Mouse (Mus musculus) midbrain, embryonic 14.5 days (tissue): ENCODE results near the gene Mrgprh. TPM values are rescaled to one million over a fixed set of nuclear protein-coding genes. Genes with fewer than 3 reads are reported as not detected.

Experiments
- ATAC-seq: fragments of 200-750 bp; cut with Nextera tagmentation; 2 replicates; pipeline ENCODE4 v1.8.0; 2017; ENCODE audit warnings: moderate number of reproducible peaks, moderate library complexity; ENCODE audit not compliant: low FRiP score, low TSS enrichment
- DNase-seq: peaks from one replicate; pipeline ENCODE4 v3.0.0-alpha.2; 2015
- H3K27ac ChIP-seq: fragments of 300-500 bp; sonication (generic); replicated peaks from 2 replicates; pipeline ENCODE4 v1.5.1; 2014; ENCODE audit warnings: mild to moderate bottlenecking, low read depth, low read length, moderate library complexity
- H3K27me3 ChIP-seq: fragments of 300-500 bp; sonication (generic); 2 replicates; pipeline ENCODE4 v1.6.1; 2014; ENCODE audit warnings: low read length, control low read depth, mixed read lengths; ENCODE audit not compliant: control insufficient read depth, insufficient read depth
- H3K36me3 ChIP-seq: fragments of 300-500 bp; sonication (generic); 2 replicates; pipeline ENCODE4 v1.6.1; 2014; ENCODE audit warnings: low read length, control low read depth; ENCODE audit not compliant: control insufficient read depth, insufficient read depth
- H3K4me1 ChIP-seq: fragments of 300-500 bp; sonication (generic); 2 replicates; pipeline ENCODE4 v1.6.1; 2014; ENCODE audit warnings: mild to moderate bottlenecking, antibody characterized with exemption, low read length, control low read depth; ENCODE audit not compliant: control insufficient read depth, insufficient read depth
- H3K4me2 ChIP-seq: fragments of 300-500 bp; sonication (generic); 2 replicates; pipeline ENCODE4 v1.6.1; 2014; ENCODE audit warnings: mild to moderate bottlenecking, low read length, moderate library complexity
- H3K4me3 ChIP-seq: fragments of 300-500 bp; sonication (generic); replicated peaks from 2 replicates; pipeline ENCODE4 v1.5.1; 2014; ENCODE audit warnings: low read depth, low read length
- H3K9ac ChIP-seq: fragments of 300-500 bp; sonication (generic); replicated peaks from 2 replicates; pipeline ENCODE4 v1.6.1; 2014; ENCODE audit warnings: mild to moderate bottlenecking, low read length, moderate library complexity
- H3K9me3 ChIP-seq: fragments of 300-500 bp; sonication (generic); 2 replicates; pipeline ENCODE4 v1.6.1; 2016; ENCODE audit warnings: low read length, control low read depth, mixed read lengths; ENCODE audit not compliant: control insufficient read depth
- WGBS: fragments of 180-500 bp; shearing (Covaris S2); extraction: QIAGEN DNeasy Blood & Tissue Kit; methylation state at CpG from one replicate; pipeline ENCODE4 v1.1.7; 2014; 5-methylcytosine and 5-hydroxymethylcytosine counted together
- polyA plus RNA-seq: library from polyadenylated mRNA; unstranded; fragments of >200 nt; fragmentation: Nextera tagmentation; extraction: Ambion mirVana; gene quantifications from 2 replicates; pipeline ENCODE4 v1.2.1, GENCODE M21; 2014

Gene Mrgprh
- polyA plus RNA-seq, 1 experiment from 2014 or later, result not detected

DNA sequence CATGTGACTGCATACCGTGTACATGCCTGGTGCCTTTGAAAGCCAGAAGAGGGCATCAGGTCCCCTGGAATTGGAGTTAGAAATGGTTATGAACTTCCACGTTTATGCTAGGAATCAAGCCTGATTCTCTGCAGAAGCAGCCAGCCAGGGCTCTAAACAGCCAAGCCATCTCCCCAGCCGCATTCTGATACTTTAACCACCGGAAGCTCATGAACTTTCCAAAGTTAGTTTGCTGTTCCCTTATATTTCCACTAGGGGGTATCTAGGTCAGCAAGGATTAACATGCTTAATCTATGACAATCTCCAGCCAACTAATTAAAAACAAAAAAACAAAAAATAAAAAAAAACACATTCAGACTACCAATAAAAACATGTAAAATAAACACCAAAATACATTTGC lies 17.8 kb upstream of the Mrgprh start:
- no peak overlapping the region for H3K4me3 ChIP-seq
- no peaks in the 10 kb centered on the region for H3K27me3 ChIP-seq
- no peaks in the 10 kb centered on the region for H3K9me3 ChIP-seq
- no peak overlapping the region for H3K9ac ChIP-seq
- WGBS, result 48% methylated on average over 4 of the region's 4 CpGs
- H3K4me1 ChIP-seq, result no peaks in the 10 kb centered on the region
- H3K27ac ChIP-seq, result no peak overlapping the region
- no peak overlapping the region for H3K4me2 ChIP-seq
- H3K36me3 ChIP-seq, result no peaks in the 10 kb centered on the region
- ATAC-seq (no peak), DNase-seq (peak; percentile 34)

DNA sequence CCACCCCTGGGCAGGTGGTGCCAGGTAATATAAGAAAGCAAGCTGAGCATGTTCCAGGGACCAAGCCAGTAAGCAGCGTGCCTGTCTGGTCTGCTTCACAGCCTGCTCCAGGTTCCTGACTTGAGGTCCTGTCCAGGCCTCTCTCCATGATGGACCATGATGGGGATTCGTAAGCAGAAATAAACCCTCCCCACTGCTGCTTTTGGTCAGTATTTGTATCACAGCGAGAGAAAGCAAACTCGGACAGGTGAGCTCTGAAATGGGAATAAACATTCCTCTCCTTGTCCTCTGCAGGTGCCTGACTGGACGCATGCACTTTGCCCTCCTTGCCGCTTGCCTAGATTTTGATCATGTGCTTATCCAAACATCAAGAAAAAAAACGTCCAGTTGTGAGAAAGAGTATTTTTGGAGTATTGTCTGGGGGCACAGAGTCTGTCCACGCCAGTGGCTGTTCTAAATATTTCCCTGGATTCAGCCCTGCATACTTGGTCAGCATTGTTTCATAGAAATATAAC lies 16.8 kb upstream of the Mrgprh start:
- no peaks in the 10 kb centered on the region for H3K36me3 ChIP-seq
- ATAC-seq, result no peak
- 80% methylated on average over 8 of the region's 8 CpGs for WGBS

DNA sequence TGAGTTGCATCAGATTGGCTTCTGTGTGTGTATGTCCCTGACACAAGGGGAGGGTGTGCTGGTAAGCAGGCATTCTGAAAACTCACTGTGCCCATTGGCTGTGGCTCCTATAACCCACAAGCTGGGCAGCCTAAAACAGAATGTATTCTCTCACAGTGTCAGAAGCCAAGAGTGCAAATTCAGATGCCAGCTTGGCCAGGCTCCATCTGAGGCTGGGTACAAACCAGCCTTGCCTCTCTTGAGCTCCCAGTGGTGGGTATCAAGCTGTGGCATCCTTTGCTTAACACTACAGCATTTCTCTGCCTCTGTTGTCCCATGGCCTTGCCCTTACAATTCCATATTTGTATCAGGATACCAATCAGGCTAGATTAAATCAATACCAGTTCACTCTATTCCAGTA lies 11.7 kb upstream of the Mrgprh start:
- Histone ChIP-seq H3K9ac (no peak overlapping the region), H3K9me3 (no peaks in the 10 kb centered on the region), H3K27ac (no peak overlapping the region), H3K4me1 (no peaks in the 10 kb centered on the region), H3K36me3 (no peaks in the 10 kb centered on the region), H3K27me3 (no peaks in the 10 kb centered on the region), H3K4me3 (no peak overlapping the region), H3K4me2 (no peak overlapping the region)
- no peak for ATAC-seq
- DNase-seq, result no peak

More for the DNA sequence above, 16.8 kb upstream of the Mrgprh start:
- no peaks in the 10 kb centered on the region for H3K27me3 ChIP-seq
- no peak overlapping the region for H3K4me2 ChIP-seq
- H3K9me3 ChIP-seq, result no peaks in the 10 kb centered on the region
- no peaks in the 10 kb centered on the region for H3K4me1 ChIP-seq
- H3K27ac ChIP-seq, result no peak overlapping the region
- no peak for DNase-seq
- H3K9ac ChIP-seq, result no peak overlapping the region
- no peak overlapping the region for H3K4me3 ChIP-seq

DNA sequence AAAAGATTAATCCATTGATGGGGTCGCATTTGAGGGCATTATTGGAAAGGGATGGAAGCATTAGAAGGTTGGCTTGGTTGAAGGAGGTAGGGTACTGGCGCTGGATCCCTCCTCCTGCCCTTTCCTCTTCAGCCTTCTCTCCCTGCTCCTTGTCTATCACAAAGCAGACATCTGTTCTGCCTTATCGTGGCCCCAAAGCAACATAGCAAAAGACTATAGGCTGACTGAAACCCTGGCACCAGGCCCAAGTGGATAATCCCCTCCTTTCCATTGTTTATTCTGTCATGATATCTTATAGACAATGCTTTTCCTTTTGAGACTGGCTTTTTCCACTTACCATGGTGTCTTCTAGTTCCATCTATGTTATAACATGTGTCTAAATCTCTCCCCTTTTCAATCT lies 10.4 kb upstream of the Mrgprh start:
- DNase-seq, result peak; percentile 10
- Histone ChIP-seq H3K4me3 (no peak overlapping the region), H3K36me3 (no peaks in the 10 kb centered on the region), H3K9me3 (no peaks in the 10 kb centered on the region), H3K9ac (no peak overlapping the region), H3K27ac (no peak overlapping the region), H3K27me3 (no peaks in the 10 kb centered on the region), H3K4me2 (no peak overlapping the region), H3K4me1 (no peaks in the 10 kb centered on the region)
- 47% methylated on average over 3 of the region's 3 CpGs for WGBS
- no peak for ATAC-seq

DNA sequence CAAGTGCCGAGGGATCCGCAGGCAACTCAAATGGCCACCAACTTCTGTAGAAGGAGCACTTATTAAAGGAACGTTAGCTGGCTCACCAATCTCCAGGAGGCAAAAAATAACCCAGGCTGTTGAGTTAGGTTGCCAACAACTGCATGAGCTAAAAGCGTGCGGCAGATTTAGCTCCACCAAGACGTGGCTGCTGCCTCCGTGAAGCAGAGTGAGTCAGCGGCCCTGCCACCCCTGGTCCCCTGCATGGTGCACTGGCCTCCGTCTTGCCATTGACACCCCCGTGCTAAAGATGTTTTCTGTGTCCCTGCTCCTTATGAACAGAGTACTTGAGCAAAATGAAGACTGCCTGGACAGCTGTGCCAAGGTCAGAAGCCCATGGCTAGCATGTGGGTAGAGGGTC lies 9.0 kb upstream of the Mrgprh start:
- Histone ChIP-seq H3K4me3 (no peak overlapping the region), H3K4me1 (no peaks in the 10 kb centered on the region), H3K27ac (no peak overlapping the region), H3K27me3 (no peaks in the 10 kb centered on the region), H3K4me2 (no peak overlapping the region), H3K9ac (no peak overlapping the region), H3K9me3 (no peaks in the 10 kb centered on the region), H3K36me3 (no peaks in the 10 kb centered on the region)
- WGBS, result 86% methylated on average over 10 of the region's 10 CpGs
- ATAC-seq, result no peak
- DNase-seq, result no peak

DNA sequence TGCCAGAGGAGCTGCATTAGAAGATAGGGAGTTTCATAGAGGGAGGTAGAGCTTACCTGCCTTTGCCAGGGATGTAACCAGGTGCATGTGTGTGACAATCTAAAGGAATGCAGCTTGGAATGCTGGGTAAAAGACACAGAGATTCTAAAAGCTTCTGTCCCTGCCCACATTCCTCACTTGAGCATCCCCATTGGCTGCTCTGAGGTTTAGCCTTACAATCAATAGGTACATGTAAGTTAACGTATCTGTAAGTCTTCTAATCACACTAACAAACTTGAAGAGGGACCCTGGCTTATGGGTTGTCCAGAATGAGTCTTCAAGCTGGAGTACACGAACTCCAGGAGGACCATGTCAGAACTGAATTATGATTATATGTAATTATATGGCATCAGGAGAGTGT lies 7.8 kb upstream of the Mrgprh start, which contains the start of gene Mas1:
Gene Mas1, minus strand, starts transcription at position 101 of the 400 bp plus-strand sequence.
- Histone ChIP-seq H3K4me1 (no peaks in the 10 kb centered on the region), H3K27me3 (no peaks in the 10 kb centered on the region), H3K4me2 (no peak within 1 kb of the TSS), H3K27ac (no peak within 1 kb of the TSS), H3K4me3 (no peak within 1 kb of the TSS), H3K9ac (no peak within 1 kb of the TSS), H3K9me3 (no peaks in the 10 kb centered on the region), H3K36me3 (no peaks in the 10 kb centered on the region)
- 74% methylated on average over 2 of the region's 2 CpGs for WGBS
- no peak for ATAC-seq
- DNase-seq, result no peak

DNA sequence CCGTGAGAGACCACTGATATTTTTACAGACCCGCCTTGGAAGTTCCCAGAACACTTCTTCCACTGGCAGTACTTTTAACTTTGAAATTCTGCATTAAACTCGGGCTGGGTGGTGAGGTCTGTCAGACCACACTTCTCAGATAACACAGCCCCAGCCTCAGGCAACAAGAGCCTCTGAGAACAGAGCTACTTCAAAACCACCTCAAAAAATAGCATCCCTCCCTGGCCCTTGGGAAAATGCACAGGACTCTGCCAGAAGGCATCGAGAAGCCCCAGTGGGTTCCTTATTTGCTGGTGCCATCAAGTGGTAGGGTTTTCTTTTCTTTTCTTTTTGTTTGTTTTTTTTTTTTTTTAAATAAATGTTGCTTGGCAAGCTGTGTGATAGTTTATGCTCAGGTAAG lies 7.2 kb upstream of the Mrgprh start:
- Histone ChIP-seq H3K9ac (no peak overlapping the region), H3K4me1 (no peaks in the 10 kb centered on the region), H3K27me3 (no peaks in the 10 kb centered on the region), H3K9me3 (no peaks in the 10 kb centered on the region), H3K36me3 (no peaks in the 10 kb centered on the region), H3K27ac (no peak overlapping the region), H3K4me2 (no peak overlapping the region), H3K4me3 (no peak overlapping the region)
- whole genome bisulfite sequencing, result 52% methylated on average over 4 of the region's 4 CpGs
- ATAC-seq, result no peak
- no peak for DNase-seq

DNA sequence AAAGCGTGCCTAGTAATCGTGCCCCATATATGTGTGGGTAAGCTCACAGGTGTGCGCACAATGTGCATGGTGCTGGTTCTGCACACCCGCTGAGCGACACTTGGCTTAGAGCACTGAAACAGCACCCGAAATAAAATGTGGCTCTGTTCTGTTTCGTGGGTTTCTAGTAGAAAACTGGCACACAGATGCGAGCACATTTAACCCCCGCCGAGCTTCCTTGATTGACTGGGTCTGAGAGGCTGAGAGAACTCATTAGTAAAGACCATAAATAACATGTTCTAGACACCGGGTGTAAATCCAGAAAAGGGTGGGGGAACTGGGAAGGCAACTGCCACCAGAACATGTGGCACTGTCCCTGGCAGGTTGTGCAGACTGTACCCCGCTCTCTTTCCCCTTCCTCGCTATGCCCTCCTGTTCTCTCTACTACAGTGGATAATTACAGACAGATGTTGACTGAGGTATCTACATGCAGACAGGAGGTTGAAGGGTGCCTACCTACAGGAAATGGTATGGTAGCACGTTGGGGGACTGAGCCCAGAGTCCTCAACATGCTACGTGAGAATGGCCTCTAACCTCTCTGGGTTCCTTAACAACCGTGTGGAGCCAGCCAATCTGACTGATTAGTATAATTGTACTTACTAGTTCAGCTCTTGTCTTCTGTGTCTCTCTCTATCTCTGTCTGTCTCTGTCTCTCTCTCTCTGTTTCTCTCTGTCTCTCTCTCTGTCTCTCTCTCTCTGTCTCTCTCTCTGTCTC lies 3.4 kb upstream of the Mrgprh start:
- ATAC-seq (no peak), DNase-seq (no peak)
- WGBS, result 78% methylated on average over 16 of the region's 16 CpGs
- Histone ChIP-seq H3K4me1 (no peaks in the 10 kb centered on the region), H3K9ac (no peak overlapping the region), H3K9me3 (no peaks in the 10 kb centered on the region), H3K36me3 (no peaks in the 10 kb centered on the region), H3K27me3 (no peaks in the 10 kb centered on the region), H3K4me2 (no peak overlapping the region), H3K27ac (no peak overlapping the region), H3K4me3 (no peak overlapping the region)

DNA sequence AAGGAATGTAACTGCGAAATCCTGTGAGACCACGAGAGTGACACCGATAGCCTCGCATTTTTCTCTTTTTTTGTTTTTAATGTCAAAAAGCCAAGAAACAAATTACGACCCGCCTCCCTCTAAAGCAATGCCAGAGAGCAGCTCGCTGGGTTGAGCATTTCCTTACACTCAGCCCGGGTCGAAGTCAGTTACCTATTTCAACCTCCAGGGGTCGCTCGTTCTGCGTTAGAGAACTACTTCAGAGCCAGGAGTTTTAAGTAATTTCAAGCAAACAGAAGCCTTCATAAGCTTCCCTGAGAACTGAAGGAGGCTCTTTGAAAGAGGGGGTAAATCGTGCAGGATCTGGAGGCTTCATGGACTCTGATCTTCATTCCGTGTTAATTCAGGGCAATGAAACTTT lies 4.3 kb downstream of the Mrgprh start:
- Histone ChIP-seq H3K4me1 (no peaks in the 10 kb centered on the region), H3K27me3 (no peaks in the 10 kb centered on the region), H3K36me3 (no peaks in the 10 kb centered on the region), H3K4me2 (peak overlapping the region; percentile 28), H3K4me3 (no peak overlapping the region), H3K9ac (no peak overlapping the region), H3K27ac (no peak overlapping the region), H3K9me3 (no peaks in the 10 kb centered on the region)
- WGBS, result 5% methylated on average over 14 of the region's 14 CpGs
- ATAC-seq, result no peak
- peak; percentile 92 for DNase-seq
